ENCODE assay signal across 8 mouse cellular contexts in genomic region chr15:77154248-77154785, GRCm38 (mm10).
DNase-seq lines count a peak whose midpoint lies in the region; ATAC-seq lines count a peak whose summit lies in the region.

No protein-coding gene starts in this region.

- no peaks in the 10 kb centered on the region for H3K9me3 ChIP-seq in heart, embryonic 10.5 days
- no peaks in the 10 kb centered on the region for H3K9me3 ChIP-seq in forebrain, embryonic 13.5 days (replicated peaks)
- H3K9me3 ChIP-seq in midbrain, embryonic 10.5 days (replicated peaks) = no peaks in the 10 kb centered on the region

- intact Hi-C loops in heart, postnatal 14 days (cut with DNase I) = loop anchor here (5.0 kb wide), 3 partner anchors 63 to 203 kb away; no protein-coding TSS in a partner anchor

- DNase-seq in heart, embryonic 10.5 days (ENCODE audit: low spot score) = no peak
- no peak for DNase-seq in heart, postnatal 14 days
- DNase-seq in 3134 (ENCODE audit: extremely low read depth, insufficient read length, low spot score) = peak; percentile 51
- no peak for DNase-seq in midbrain, embryonic 10.5 days (ENCODE audit: low spot score)
- DNase-seq in frontal cortex, postnatal 14 days (ENCODE audit: low spot score in 2 of 2) = no peak
- no peak for DNase-seq in left cerebral cortex, adult 9 months (ENCODE audit: low spot score in 2 of 2)

- H3K4me1 ChIP-seq in heart, embryonic 10.5 days = peaks cover 69% of the 10 kb centered on the region
- peaks cover 52% of the 10 kb centered on the region for H3K4me1 ChIP-seq in forebrain, embryonic 13.5 days
- H3K4me1 ChIP-seq in midbrain, embryonic 10.5 days = peaks cover 62% of the 10 kb centered on the region

- H3K4me2 ChIP-seq in forebrain, embryonic 13.5 days = peak overlapping the region; percentile 81; the same call in 1 of the 2 replicates

- no peaks in the 10 kb centered on the region for H3K27me3 ChIP-seq in heart, embryonic 10.5 days (ENCODE audit: insufficient read depth, poor library complexity, severe bottlenecking)
- H3K27me3 ChIP-seq in forebrain, embryonic 13.5 days = no peaks in the 10 kb centered on the region
- H3K27me3 ChIP-seq in midbrain, embryonic 10.5 days (ENCODE audit: low read depth, poor library complexity, severe bottlenecking) = no peaks in the 10 kb centered on the region

- no peak overlapping the region for H3K9ac ChIP-seq in forebrain, embryonic 13.5 days

- no peak for ATAC-seq in forebrain, embryonic 13.5 days
- ATAC-seq in megakaryocyte, adult 5-6 weeks (ENCODE audit: poor library complexity, severe bottlenecking) = no peak

- H3K36me3 ChIP-seq in heart, embryonic 10.5 days = peaks cover 1% of the 10 kb centered on the region; the same call in 1 of the 2 replicates
- H3K36me3 ChIP-seq in forebrain, embryonic 13.5 days (ENCODE audit: poor library complexity, severe bottlenecking) = no peaks in the 10 kb centered on the region
- H3K36me3 ChIP-seq in midbrain, embryonic 10.5 days = no peaks in the 10 kb centered on the region

- 64% methylated on average over 10 of the region's 10 CpGs for WGBS in heart, embryonic 10.5 days
- WGBS in forebrain, embryonic 13.5 days = 70% methylated on average over 10 of the region's 10 CpGs
- WGBS in midbrain, embryonic 10.5 days = 78% methylated on average over 10 of the region's 10 CpGs

- peak overlapping the region; percentile 86 for H3K27ac ChIP-seq in heart, embryonic 10.5 days
- peak overlapping the region; percentile 91 for H3K27ac ChIP-seq in forebrain, embryonic 13.5 days
- H3K27ac ChIP-seq in midbrain, embryonic 10.5 days (replicated peaks) = no peak overlapping the region

- H3K4me3 ChIP-seq in heart, embryonic 10.5 days = no peak overlapping the region
- H3K4me3 ChIP-seq in forebrain, embryonic 13.5 days = no peak overlapping the region
- peak overlapping the region; percentile 57; the same call in 1 of the 2 replicates for H3K4me3 ChIP-seq in midbrain, embryonic 10.5 days
